Mouse (Mus musculus): ENCODE measurements at regions not wholly inside any gene's neighbourhood (a gene's known extent, or its start where the extent isn't known, plus 50 kb on each side); places are given as distances from the start of the nearest gene placed in this dataset.

DNA sequence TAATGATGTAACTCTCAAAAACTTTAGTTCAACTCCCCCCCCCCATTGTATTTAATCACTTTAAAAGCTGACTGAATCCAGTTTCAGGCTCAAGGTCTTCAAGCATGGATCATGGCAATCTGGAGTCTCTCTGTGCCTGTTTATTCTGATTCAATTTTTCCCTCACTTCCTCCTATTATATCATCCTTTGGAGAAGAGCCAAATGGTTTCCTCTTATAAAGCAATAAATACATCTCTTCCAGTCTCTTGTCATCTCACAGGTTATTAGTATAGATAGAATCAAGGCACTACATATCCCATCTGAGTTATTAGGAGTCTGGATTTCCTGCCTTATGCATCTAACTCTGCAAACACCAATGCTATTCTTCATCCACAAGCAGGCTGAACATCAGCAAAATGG, 530.2 kb upstream of the Pdcd1 start:
- Histone ChIP-seq H3K4me3 (replicated peaks; ENCODE audit: low read length) (no peak overlapping the region), H3K4me2 (replicated peaks; ENCODE audit: low read depth, low read length, severe bottlenecking) (no peak overlapping the region), H3K27ac (replicated peaks; ENCODE audit: low read depth, low read length) (no peak overlapping the region), H3K36me3 (ENCODE audit: control insufficient read depth, insufficient read depth, low read length) (no peaks in the 10 kb centered on the region), H3K9me3 (ENCODE audit: control insufficient read depth, low read length) (0 out of 2 replicates have a peak, but pooled peaks cover 4% of the 10 kb centered on the region), H3K4me1 (ENCODE audit: control insufficient read depth, insufficient read depth, low read length) (no peaks in the 10 kb centered on the region), H3K27me3 (ENCODE audit: control insufficient read depth, insufficient read depth, low read length) (no peaks in the 10 kb centered on the region), H3K9ac (ENCODE audit: low read depth, low read length, severe bottlenecking) (no peak overlapping the region)
- DNase-seq (ENCODE audit: low spot score) (peak; percentile 38), ATAC-seq (ENCODE audit: low FRiP score, low read depth) (no peak)
- no peak for TF ChIP-seq POLR2A (IDR thresholded peaks at IDR 0.05; ENCODE audit: borderline replicate concordance, extremely low read depth, insufficient read depth, insufficient read length)

- TF ChIP-seq POLR2A (IDR thresholded peaks at IDR 0.05; ENCODE audit: borderline replicate concordance, extremely low read depth, insufficient read depth, insufficient read length): no peak
- Histone ChIP-seq H3K27me3 (ENCODE audit: control insufficient read depth, insufficient read depth, low read length) (no peaks in the 10 kb centered on the region), H3K4me2 (replicated peaks; ENCODE audit: low read depth, low read length, severe bottlenecking) (no peak overlapping the region), H3K9me3 (ENCODE audit: control insufficient read depth, low read length) (0 out of 2 replicates have a peak, but pooled peaks cover 4% of the 10 kb centered on the region), H3K9ac (ENCODE audit: low read depth, low read length, severe bottlenecking) (no peak overlapping the region), H3K27ac (replicated peaks; ENCODE audit: low read depth, low read length) (no peak overlapping the region), H3K4me1 (ENCODE audit: control insufficient read depth, insufficient read depth, low read length) (no peaks in the 10 kb centered on the region), H3K36me3 (ENCODE audit: control insufficient read depth, insufficient read depth, low read length) (no peaks in the 10 kb centered on the region), H3K4me3 (replicated peaks; ENCODE audit: low read length) (no peak overlapping the region)
- WGBS: 33% methylated on average over 4 of the region's 4 CpGs
- ATAC-seq (ENCODE audit: low FRiP score, low read depth) (peak; percentile 70), DNase-seq (ENCODE audit: low spot score) (peak; percentile 63)
Observed at GRCm38 (mm10) chr1:94581650-94582405, 529.5 kb upstream of the Pdcd1 start.

DNA sequence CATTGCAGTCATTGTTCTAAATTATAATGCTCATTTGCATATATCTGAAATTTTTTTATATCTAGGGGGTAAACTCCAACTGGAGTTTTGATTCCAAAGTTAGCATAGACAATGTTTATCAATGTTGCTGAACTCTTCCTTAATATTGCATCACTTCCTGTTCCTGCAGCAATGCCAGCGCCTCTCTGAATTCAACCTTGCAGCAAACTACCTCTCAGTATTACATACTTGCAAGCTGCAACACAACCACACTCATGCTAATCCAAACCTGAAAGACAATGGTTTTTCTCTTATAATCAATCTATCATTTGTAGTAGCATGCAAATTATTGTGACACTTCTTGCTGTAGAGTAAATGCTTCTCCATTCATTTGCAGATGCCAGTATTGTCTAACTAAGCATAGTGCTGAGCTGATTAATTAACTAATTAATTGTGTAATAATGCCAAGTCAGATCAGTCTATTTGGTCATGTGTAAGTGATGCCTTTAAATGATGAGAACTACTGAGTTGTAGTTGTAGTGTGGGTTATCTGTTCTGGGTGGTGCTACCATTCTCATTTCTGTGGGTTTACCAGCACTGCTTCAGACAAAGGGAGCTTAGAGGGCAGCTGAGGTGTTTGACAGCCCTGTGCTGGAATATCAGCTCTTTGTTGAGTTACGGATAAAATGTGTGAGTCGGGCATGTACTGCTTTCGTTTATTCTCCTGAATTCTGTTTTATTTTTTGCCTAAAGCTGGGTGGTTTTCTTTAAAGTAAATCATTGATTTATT, 480.6 kb upstream of the Pdcd1 start:
- Histone ChIP-seq H3K4me1 (ENCODE audit: control insufficient read depth, insufficient read depth, low read length) (no peaks in the 10 kb centered on the region), H3K4me2 (replicated peaks; ENCODE audit: low read depth, low read length, severe bottlenecking) (no peak overlapping the region), H3K27ac (replicated peaks; ENCODE audit: low read depth, low read length) (no peak overlapping the region), H3K27me3 (ENCODE audit: control insufficient read depth, insufficient read depth, low read length) (no peaks in the 10 kb centered on the region), H3K4me3 (replicated peaks; ENCODE audit: low read length) (no peak overlapping the region), H3K36me3 (ENCODE audit: control insufficient read depth, insufficient read depth, low read length) (no peaks in the 10 kb centered on the region), H3K9me3 (ENCODE audit: control insufficient read depth, low read length) (no peaks in the 10 kb centered on the region), H3K9ac (ENCODE audit: low read depth, low read length, severe bottlenecking) (no peak overlapping the region)
- 86% methylated on average over 4 of the region's 4 CpGs for WGBS
- no peak for TF ChIP-seq POLR2A (IDR thresholded peaks at IDR 0.05; ENCODE audit: borderline replicate concordance, extremely low read depth, insufficient read depth, insufficient read length)
- DNase-seq (ENCODE audit: low spot score): no peak
- no peak for ATAC-seq (ENCODE audit: low FRiP score, low read depth)

DNA sequence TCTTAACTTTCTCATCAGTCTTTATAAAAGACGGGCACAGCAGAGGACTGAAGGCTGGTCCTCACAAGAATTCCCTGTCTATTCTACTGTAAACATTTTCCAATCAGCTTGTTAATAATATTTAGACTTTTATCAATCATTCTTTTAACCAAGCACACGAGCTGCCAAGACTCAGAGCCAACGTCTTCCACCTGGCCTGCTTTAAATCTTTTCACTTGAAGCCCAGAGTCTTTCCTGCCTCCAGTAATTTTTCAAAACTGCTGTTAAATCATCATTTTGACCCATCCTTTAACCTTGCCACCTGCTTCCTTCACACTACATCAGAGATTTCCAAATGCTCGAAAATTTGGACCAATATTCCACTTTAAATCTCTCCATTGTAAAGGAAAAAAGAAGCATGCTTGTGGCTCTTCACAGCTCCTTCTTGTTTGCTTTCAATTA, 451.7 kb upstream of the Pdcd1 start:
- Histone ChIP-seq H3K27ac (replicated peaks; ENCODE audit: low read depth, low read length) (no peak overlapping the region), H3K9ac (ENCODE audit: low read depth, low read length, severe bottlenecking) (no peak overlapping the region), H3K4me3 (replicated peaks; ENCODE audit: low read length) (no peak overlapping the region), H3K4me2 (replicated peaks; ENCODE audit: low read depth, low read length, severe bottlenecking) (no peak overlapping the region), H3K4me1 (ENCODE audit: control insufficient read depth, insufficient read depth, low read length) (no peaks in the 10 kb centered on the region), H3K27me3 (ENCODE audit: control insufficient read depth, insufficient read depth, low read length) (no peaks in the 10 kb centered on the region), H3K36me3 (ENCODE audit: control insufficient read depth, insufficient read depth, low read length) (no peaks in the 10 kb centered on the region), H3K9me3 (ENCODE audit: control insufficient read depth, low read length) (no peaks in the 10 kb centered on the region)
- DNase-seq (ENCODE audit: low spot score): no peak
- ATAC-seq (ENCODE audit: low FRiP score, low read depth): no peak
- 45% methylated on average over 4 of the region's 4 CpGs for WGBS
- TF ChIP-seq POLR2A (IDR thresholded peaks at IDR 0.05; ENCODE audit: borderline replicate concordance, extremely low read depth, insufficient read depth, insufficient read length): no peak

GRCm38 (mm10) chr1:94503379-94504079, 451.2 kb upstream of the Pdcd1 start:
- Histone ChIP-seq H3K9me3 (ENCODE audit: control insufficient read depth, low read length) (no peaks in the 10 kb centered on the region), H3K27me3 (ENCODE audit: control insufficient read depth, insufficient read depth, low read length) (no peaks in the 10 kb centered on the region), H3K9ac (ENCODE audit: low read depth, low read length, severe bottlenecking) (no peak overlapping the region), H3K4me2 (replicated peaks; ENCODE audit: low read depth, low read length, severe bottlenecking) (no peak overlapping the region), H3K4me1 (ENCODE audit: control insufficient read depth, insufficient read depth, low read length) (no peaks in the 10 kb centered on the region), H3K4me3 (replicated peaks; ENCODE audit: low read length) (no peak overlapping the region), H3K27ac (replicated peaks; ENCODE audit: low read depth, low read length) (no peak overlapping the region), H3K36me3 (ENCODE audit: control insufficient read depth, insufficient read depth, low read length) (no peaks in the 10 kb centered on the region)
- no peak for DNase-seq (ENCODE audit: low spot score)
- no peak for TF ChIP-seq POLR2A (IDR thresholded peaks at IDR 0.05; ENCODE audit: borderline replicate concordance, extremely low read depth, insufficient read depth, insufficient read length)
- no peak for ATAC-seq (ENCODE audit: low FRiP score, low read depth)
- 61% methylated on average over 6 of the region's 6 CpGs for WGBS
